Mouse (Mus musculus): ENCODE results near the gene Cdc42ep2. TPM values are rescaled to one million over a fixed set of nuclear protein-coding genes. Genes with fewer than 3 reads are reported as not detected.
A peak's percentile ranks its signal among the peaks of the same experiment; 100 is the strongest.

Cdc42ep2 gene
- polyA plus RNA-seq, 1 experiment = 16.2 TPM

DNA sequence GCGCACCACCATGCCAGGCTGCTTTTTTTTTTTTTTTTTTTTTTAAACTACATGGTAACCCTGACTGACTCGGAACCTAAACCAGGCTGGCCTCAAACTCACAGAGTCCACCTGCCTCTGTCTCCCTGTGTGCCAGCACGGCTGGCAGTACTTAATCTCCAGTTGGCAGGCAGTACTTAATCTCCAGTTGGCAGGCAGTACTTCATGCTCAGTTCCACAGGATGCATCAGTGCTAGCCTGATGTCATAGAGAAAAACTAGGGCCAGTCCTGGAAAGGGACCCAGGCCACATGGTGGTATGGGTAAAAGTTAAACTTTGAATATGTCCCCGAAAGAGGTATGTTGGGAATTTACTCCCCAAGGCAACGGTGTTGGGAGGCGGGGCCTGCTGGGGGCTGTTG lies 3.5 kb upstream of the Cdc42ep2 start:
- Histone ChIP-seq H3K4me3 (no peak overlapping the region), H3ac (ENCODE audit: control insufficient read depth, insufficient read length) (no peak overlapping the region), H3K79me2 (ENCODE audit: control insufficient read depth, insufficient read depth) (no peaks in the 10 kb centered on the region), H3K4me2 (ENCODE audit: low read depth) (no peak overlapping the region), H3K27me3 (ENCODE audit: control insufficient read depth, insufficient read depth, insufficient read length) (no peaks in the 10 kb centered on the region), H3K36me3 (ENCODE audit: control insufficient read depth, insufficient read depth) (no peaks in the 10 kb centered on the region)
- TF ChIP-seq POLR2A (IDR thresholded peaks at IDR 0.05; ENCODE audit: insufficient read length, low read depth) = no peak
- TF ChIP-seq CEBPB (IDR thresholded peaks at IDR 0.05; ENCODE audit: insufficient read depth, poor library complexity, severe bottlenecking) = no peak
- no peak for TF ChIP-seq POLR2AphosphoS2 (IDR thresholded peaks at IDR 0.05; ENCODE audit: insufficient read length, low read depth)
- TF ChIP-seq SRF (IDR thresholded peaks at IDR 0.05; ENCODE audit: control insufficient read depth, insufficient read length, low read depth) = no peak
- peak; percentile 5 for TF ChIP-seq TCF3 (IDR thresholded peaks at IDR 0.05; ENCODE audit: insufficient read length, low read depth)
- no peak for TF ChIP-seq USF1 (IDR thresholded peaks at IDR 0.05; ENCODE audit: low read depth)
- peak in 2 of 3 experiments; percentile 38 to 79 for TF ChIP-seq MYOG (IDR thresholded peaks at IDR 0.05; ENCODE audit: control insufficient read depth in 1 of 3, insufficient read depth in 1 of 3, insufficient read length in 2 of 3, low read depth in 2 of 3)
- no peak for TF ChIP-seq TCF12 (IDR thresholded peaks at IDR 0.05; ENCODE audit: insufficient read depth, poor library complexity, severe bottlenecking)
- no peak for TF ChIP-seq REST (IDR thresholded peaks at IDR 0.05; ENCODE audit: insufficient read depth, insufficient read length)
- peak in 2 of 3 experiments; percentile 58 to 64 for TF ChIP-seq MYOD1 (IDR thresholded peaks at IDR 0.05; ENCODE audit: control insufficient read depth in 1 of 3, insufficient read length in 2 of 3, low read depth in 2 of 3)
- no peak for TF ChIP-seq MAX (IDR thresholded peaks at IDR 0.05; ENCODE audit: low read depth)
- TF ChIP-seq E2F4 (IDR thresholded peaks at IDR 0.05; ENCODE audit: insufficient read depth) = no peak

DNA sequence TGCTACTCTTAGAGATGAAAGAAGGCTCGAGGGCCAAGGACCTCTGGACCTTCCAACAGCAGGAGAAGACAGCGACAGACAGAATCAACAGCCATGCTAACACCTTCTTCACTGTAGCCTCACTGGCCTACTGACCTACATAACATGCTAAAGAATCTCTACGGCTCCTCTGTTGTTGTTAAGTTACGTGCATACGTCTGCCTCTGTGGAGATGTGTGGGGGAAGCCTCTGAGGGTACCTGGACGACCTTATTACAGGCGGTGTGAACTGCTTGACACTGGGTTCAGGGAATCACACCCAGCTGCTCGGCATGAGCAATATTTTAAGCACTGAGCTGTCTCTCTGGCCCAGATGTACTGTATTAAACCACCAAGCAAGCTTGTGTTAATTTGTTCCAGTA lies 2.9 kb upstream of the Cdc42ep2 start:
- Histone ChIP-seq H3K36me3 (ENCODE audit: control insufficient read depth, insufficient read depth) (no peaks in the 10 kb centered on the region), H3K4me2 (ENCODE audit: low read depth) (no peak overlapping the region), H3ac (ENCODE audit: control insufficient read depth, insufficient read length) (no peak overlapping the region), H3K4me3 (no peak overlapping the region), H3K27me3 (ENCODE audit: control insufficient read depth, insufficient read depth, insufficient read length) (no peaks in the 10 kb centered on the region), H3K79me2 (ENCODE audit: control insufficient read depth, insufficient read depth) (no peaks in the 10 kb centered on the region)
- no peak for TF ChIP-seq USF1 (IDR thresholded peaks at IDR 0.05; ENCODE audit: low read depth)
- TF ChIP-seq SRF (IDR thresholded peaks at IDR 0.05; ENCODE audit: control insufficient read depth, insufficient read length, low read depth) = no peak
- TF ChIP-seq POLR2AphosphoS2 (IDR thresholded peaks at IDR 0.05; ENCODE audit: insufficient read length, low read depth) = no peak
- no peak for TF ChIP-seq MAX (IDR thresholded peaks at IDR 0.05; ENCODE audit: low read depth)
- no peak for TF ChIP-seq TCF3 (IDR thresholded peaks at IDR 0.05; ENCODE audit: insufficient read length, low read depth)
- no peak for TF ChIP-seq CEBPB (IDR thresholded peaks at IDR 0.05; ENCODE audit: insufficient read depth, poor library complexity, severe bottlenecking)
- TF ChIP-seq MYOD1 (IDR thresholded peaks at IDR 0.05; ENCODE audit: control insufficient read depth in 1 of 3, insufficient read length in 2 of 3, low read depth in 2 of 3) = no peak
- TF ChIP-seq REST (IDR thresholded peaks at IDR 0.05; ENCODE audit: insufficient read depth, insufficient read length) = no peak
- no peak for TF ChIP-seq POLR2A (IDR thresholded peaks at IDR 0.05; ENCODE audit: insufficient read length, low read depth)
- TF ChIP-seq E2F4 (IDR thresholded peaks at IDR 0.05; ENCODE audit: insufficient read depth) = no peak
- no peak for TF ChIP-seq MYOG (IDR thresholded peaks at IDR 0.05; ENCODE audit: control insufficient read depth in 1 of 3, insufficient read depth in 1 of 3, insufficient read length in 2 of 3, low read depth in 2 of 3)
- TF ChIP-seq TCF12 (IDR thresholded peaks at IDR 0.05; ENCODE audit: insufficient read depth, poor library complexity, severe bottlenecking) = no peak

DNA sequence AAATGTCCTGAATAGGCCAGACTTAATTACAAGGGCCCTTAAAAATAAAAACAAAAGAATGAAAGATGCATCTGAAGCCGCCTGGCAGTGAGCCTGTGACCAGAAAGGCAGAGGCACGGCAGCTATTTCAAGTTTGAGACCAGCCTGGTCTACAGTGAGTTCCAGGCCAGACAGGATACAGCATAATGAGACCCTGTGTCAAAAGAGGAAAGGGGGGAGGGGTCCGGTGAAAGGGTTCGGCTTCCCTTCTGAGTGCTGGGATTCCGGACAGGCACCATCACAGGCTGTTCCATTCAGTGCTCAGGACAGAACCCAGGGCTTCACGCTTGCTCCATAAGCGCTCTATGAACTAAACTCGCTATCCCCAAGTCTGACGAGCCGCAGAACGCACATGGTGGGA lies 2.4 kb upstream of the Cdc42ep2 start:
- no peaks in the 10 kb centered on the region for H3K36me3 ChIP-seq (ENCODE audit: control insufficient read depth, insufficient read depth)
- no peak overlapping the region for H3K4me3 ChIP-seq
- no peak overlapping the region for H3ac ChIP-seq (ENCODE audit: control insufficient read depth, insufficient read length)
- no peak overlapping the region for H3K4me2 ChIP-seq (ENCODE audit: low read depth)
- no peaks in the 10 kb centered on the region for H3K27me3 ChIP-seq (ENCODE audit: control insufficient read depth, insufficient read depth, insufficient read length)
- H3K79me2 ChIP-seq (ENCODE audit: control insufficient read depth, insufficient read depth) = peaks cover 4% of the 10 kb centered on the region
- no peak for TF ChIP-seq POLR2AphosphoS2 (IDR thresholded peaks at IDR 0.05; ENCODE audit: insufficient read length, low read depth)
- TF ChIP-seq POLR2A (IDR thresholded peaks at IDR 0.05; ENCODE audit: insufficient read length, low read depth) = no peak
- no peak for TF ChIP-seq MAX (IDR thresholded peaks at IDR 0.05; ENCODE audit: low read depth)
- TF ChIP-seq USF1 (IDR thresholded peaks at IDR 0.05; ENCODE audit: low read depth) = no peak
- no peak for TF ChIP-seq MYOG (IDR thresholded peaks at IDR 0.05; ENCODE audit: control insufficient read depth in 1 of 3, insufficient read depth in 1 of 3, insufficient read length in 2 of 3, low read depth in 2 of 3)
- TF ChIP-seq TCF12 (IDR thresholded peaks at IDR 0.05; ENCODE audit: insufficient read depth, poor library complexity, severe bottlenecking) = no peak
- no peak for TF ChIP-seq CEBPB (IDR thresholded peaks at IDR 0.05; ENCODE audit: insufficient read depth, poor library complexity, severe bottlenecking)
- TF ChIP-seq E2F4 (IDR thresholded peaks at IDR 0.05; ENCODE audit: insufficient read depth) = no peak
- no peak for TF ChIP-seq MYOD1 (IDR thresholded peaks at IDR 0.05; ENCODE audit: control insufficient read depth in 1 of 3, insufficient read length in 2 of 3, low read depth in 2 of 3)
- TF ChIP-seq REST (IDR thresholded peaks at IDR 0.05; ENCODE audit: insufficient read depth, insufficient read length) = no peak
- no peak for TF ChIP-seq TCF3 (IDR thresholded peaks at IDR 0.05; ENCODE audit: insufficient read length, low read depth)
- no peak for TF ChIP-seq SRF (IDR thresholded peaks at IDR 0.05; ENCODE audit: control insufficient read depth, insufficient read length, low read depth)

DNA sequence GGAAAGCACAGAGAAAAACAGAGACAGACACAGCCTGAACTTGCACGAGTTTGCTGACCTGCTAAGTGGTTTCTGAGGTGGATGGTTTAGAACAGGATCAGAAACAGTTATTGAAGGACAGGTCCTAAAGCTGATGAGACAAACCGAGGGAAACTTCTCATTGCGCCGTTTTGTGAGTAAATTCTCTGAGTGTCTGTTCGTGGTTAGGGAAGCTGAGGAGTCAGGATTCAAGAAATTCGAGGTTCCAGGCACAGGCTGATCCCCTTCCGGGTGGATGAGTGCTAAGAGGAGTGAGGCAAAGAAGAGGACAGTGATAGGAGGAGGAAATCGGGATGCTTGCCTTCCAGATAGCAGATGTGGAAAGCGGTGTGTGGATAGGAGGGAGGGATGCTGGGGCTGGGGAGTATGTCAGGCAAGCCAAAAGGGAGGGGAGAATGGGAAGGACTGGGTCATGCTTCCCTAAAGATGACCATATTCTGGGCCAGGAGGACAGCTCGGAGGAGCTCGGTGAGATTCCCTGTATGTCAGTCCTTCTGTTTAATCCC lies 767 bp upstream of the Cdc42ep2 start:
- Histone ChIP-seq H3K4me3 (peak overlapping the region; percentile 77), H3ac (ENCODE audit: control insufficient read depth, insufficient read length) (peak overlapping the region; percentile 32), H3K36me3 (ENCODE audit: control insufficient read depth, insufficient read depth) (no peaks in the 10 kb centered on the region), H3K79me2 (ENCODE audit: control insufficient read depth, insufficient read depth) (peaks cover 19% of the 10 kb centered on the region), H3K4me2 (ENCODE audit: low read depth) (peak overlapping the region; percentile 98), H3K27me3 (ENCODE audit: control insufficient read depth, insufficient read depth, insufficient read length) (no peaks in the 10 kb centered on the region)
- TF ChIP-seq REST (IDR thresholded peaks at IDR 0.05; ENCODE audit: insufficient read depth, insufficient read length) (no peak), POLR2AphosphoS2 (IDR thresholded peaks at IDR 0.05; ENCODE audit: insufficient read length, low read depth) (no peak)
